Mouse (Mus musculus) hindbrain, embryonic 11.5 days (tissue): Measurements from ENCODE around the gene Ntn1. TPM values are rescaled to one million over a fixed set of nuclear protein-coding genes. Genes with fewer than 3 reads are reported as not detected.

Experiments
- ATAC-seq: fragments of 200-750 bp; cut with Nextera tagmentation; 2 replicates; pipeline ENCODE4 v1.8.0; 2017; ENCODE audit warnings: mild to moderate bottlenecking, moderate TSS enrichment, moderate library complexity; ENCODE audit not compliant: low FRiP score
- DNase-seq: peaks from one replicate; pipeline ENCODE4 v3.0.0-alpha.2; 2015; ENCODE audit warnings: low spot score
- H3K27ac ChIP-seq: fragments of 300-500 bp; sonication (generic); 2 replicates; pipeline ENCODE4 v1.5.1; 2014; ENCODE audit warnings: mild to moderate bottlenecking, low read depth, low read length
- H3K27me3 ChIP-seq: fragments of 300-500 bp; sonication (generic); 2 replicates; pipeline ENCODE4 v1.6.1; 2014; ENCODE audit warnings: mild to moderate bottlenecking, low read length, moderate library complexity, mixed read lengths; ENCODE audit not compliant: control insufficient read depth, insufficient read depth
- H3K36me3 ChIP-seq: fragments of 300-500 bp; sonication (generic); 2 replicates; pipeline ENCODE4 v1.6.1; 2014; ENCODE audit warnings: mild to moderate bottlenecking, low read length, moderate library complexity, mixed read lengths; ENCODE audit not compliant: control insufficient read depth, insufficient read depth
- H3K4me1 ChIP-seq: fragments of 300-500 bp; sonication (generic); replicated peaks from 2 replicates; pipeline ENCODE4 v1.6.1; 2014; ENCODE audit warnings: low read length, mixed read lengths; ENCODE audit not compliant: control insufficient read depth, insufficient read depth
- H3K4me2 ChIP-seq: fragments of 300-500 bp; sonication (generic); replicated peaks from 2 replicates; pipeline ENCODE4 v1.6.1; 2014; ENCODE audit warnings: mild to moderate bottlenecking, low read depth, low read length
- H3K4me3 ChIP-seq: fragments of 300-500 bp; sonication (generic); 2 replicates; pipeline ENCODE4 v1.5.1; 2014; ENCODE audit warnings: low read depth, low read length
- H3K9ac ChIP-seq: fragments of 300-500 bp; sonication (generic); 2 replicates; pipeline ENCODE4 v1.6.1; 2014; ENCODE audit warnings: low read depth, low read length
- H3K9me3 ChIP-seq: fragments of 300-500 bp; sonication (generic); 2 replicates; pipeline ENCODE4 v1.6.1; 2016; ENCODE audit warnings: low read length; ENCODE audit not compliant: control insufficient read depth
- WGBS: fragments of 180-500 bp; shearing (Covaris S2); extraction: QIAGEN DNeasy Blood & Tissue Kit; methylation state at CpG from one replicate; pipeline ENCODE4 v1.1.7; 2014; 5-methylcytosine and 5-hydroxymethylcytosine counted together
- polyA plus RNA-seq: library from polyadenylated mRNA; unstranded; fragments of >200 nt; fragmentation: Nextera tagmentation; extraction: Ambion mirVana; gene quantifications from 2 replicates; pipeline ENCODE4 v1.2.1, GENCODE M21; 2014

Ntn1 gene
- polyA plus RNA-seq, 1 experiment from 2014 or later, result 11.9 TPM

- ATAC-seq (no peak), DNase-seq (no peak)
- Histone ChIP-seq H3K9ac (no peak overlapping the region), H3K9me3 (no peaks in the 10 kb centered on the region), H3K4me1 (peaks cover 11% of the 10 kb centered on the region), H3K36me3 (no peaks in the 10 kb centered on the region), H3K27me3 (no peaks in the 10 kb centered on the region), H3K4me2 (no peak overlapping the region), H3K27ac (no peak overlapping the region), H3K4me3 (no peak overlapping the region)
- 74% methylated on average over 19 of the region's 19 CpGs for WGBS
Measured at GRCm38 (mm10) chr11:68270730-68271467, 129.7 kb downstream of the Ntn1 start.

GRCm38 (mm10) chr11:68264276-68264675, 136.3 kb downstream of the Ntn1 start:
- Histone ChIP-seq H3K4me3 (no peak overlapping the region), H3K9ac (no peak overlapping the region), H3K27ac (no peak overlapping the region), H3K4me2 (no peak overlapping the region), H3K9me3 (no peaks in the 10 kb centered on the region), H3K4me1 (no peaks in the 10 kb centered on the region), H3K36me3 (no peaks in the 10 kb centered on the region), H3K27me3 (no peaks in the 10 kb centered on the region; the same call in none of the 2 replicates)
- DNase-seq, result no peak
- 82% methylated on average over 5 of the region's 5 CpGs for WGBS
- no peak for ATAC-seq

- DNase-seq (no peak), ATAC-seq (no peak)
- no peak overlapping the region for H3K4me3 ChIP-seq
- no peaks in the 10 kb centered on the region for H3K36me3 ChIP-seq
- H3K4me1 ChIP-seq, result no peaks in the 10 kb centered on the region
- no peaks in the 10 kb centered on the region; the same call in none of the 2 replicates for H3K27me3 ChIP-seq
- no peak overlapping the region for H3K27ac ChIP-seq
- no peak overlapping the region for H3K4me2 ChIP-seq
- no peak overlapping the region for H3K9ac ChIP-seq
- H3K9me3 ChIP-seq, result no peaks in the 10 kb centered on the region
- WGBS, result 90% methylated on average over 5 of the region's 5 CpGs
Measured at GRCm38 (mm10) chr11:68263100-68263499, 137.5 kb downstream of the Ntn1 start.

GRCm38 (mm10) chr11:68261162-68261892, 139.3 kb downstream of the Ntn1 start:
- Histone ChIP-seq H3K4me2 (no peak overlapping the region), H3K9ac (no peak overlapping the region)

GRCm38 (mm10) chr11:68260399-68260798, 140.2 kb downstream of the Ntn1 start:
- ATAC-seq (no peak), DNase-seq (no peak)
- no peak overlapping the region for H3K4me3 ChIP-seq
- H3K4me1 ChIP-seq, result no peaks in the 10 kb centered on the region; the same call in 1 of the 2 replicates
- H3K9ac ChIP-seq, result no peak overlapping the region
- no peak overlapping the region for H3K4me2 ChIP-seq
- no peaks in the 10 kb centered on the region for H3K36me3 ChIP-seq
- H3K27ac ChIP-seq, result no peak overlapping the region
- H3K9me3 ChIP-seq, result no peaks in the 10 kb centered on the region
- no peaks in the 10 kb centered on the region; the same call in none of the 2 replicates for H3K27me3 ChIP-seq
- 98% methylated on average over 6 of the region's 6 CpGs for WGBS

More at GRCm38 (mm10) chr11:68261162-68261892, 139.3 kb downstream of the Ntn1 start:
- ATAC-seq (no peak), DNase-seq (no peak)
- WGBS, result 85% methylated on average over 10 of the region's 10 CpGs
- H3K9me3 ChIP-seq, result no peaks in the 10 kb centered on the region
- H3K27me3 ChIP-seq, result no peaks in the 10 kb centered on the region; the same call in none of the 2 replicates
- H3K4me1 ChIP-seq, result no peaks in the 10 kb centered on the region; the same call in 1 of the 2 replicates
- H3K27ac ChIP-seq, result 0 out of 2 replicates have a peak overlapping the region, but pooled peaks have one; percentile 10
- H3K4me3 ChIP-seq, result no peak overlapping the region
- H3K36me3 ChIP-seq, result no peaks in the 10 kb centered on the region

GRCm38 (mm10) chr11:68258498-68258897, 142.1 kb downstream of the Ntn1 start:
- DNase-seq (no peak), ATAC-seq (no peak)
- H3K9me3 ChIP-seq, result no peaks in the 10 kb centered on the region
- H3K9ac ChIP-seq, result no peak overlapping the region
- H3K4me2 ChIP-seq, result no peak overlapping the region
- no peak overlapping the region for H3K4me3 ChIP-seq
- 82% methylated on average over 4 of the region's 4 CpGs for whole genome bisulfite sequencing
- no peaks in the 10 kb centered on the region; the same call in 1 of the 2 replicates for H3K4me1 ChIP-seq
- H3K27me3 ChIP-seq, result no peaks in the 10 kb centered on the region; the same call in 1 of the 2 replicates
- H3K27ac ChIP-seq, result no peak overlapping the region
- no peaks in the 10 kb centered on the region for H3K36me3 ChIP-seq

GRCm38 (mm10) chr11:68253531-68253930, 147.1 kb downstream of the Ntn1 start:
- Histone ChIP-seq H3K9ac (no peak overlapping the region), H3K4me3 (no peak overlapping the region), H3K36me3 (no peaks in the 10 kb centered on the region), H3K4me1 (no peaks in the 10 kb centered on the region; the same call in 1 of the 2 replicates), H3K27ac (no peak overlapping the region), H3K9me3 (no peaks in the 10 kb centered on the region), H3K4me2 (no peak overlapping the region), H3K27me3 (0 out of 2 replicates have a peak, but pooled peaks cover 2% of the 10 kb centered on the region)
- no peak for DNase-seq
- no peak for ATAC-seq
- 89% methylated on average over 7 of the region's 7 CpGs for WGBS

- no peak overlapping the region for H3K9ac ChIP-seq
- H3K4me2 ChIP-seq, result no peak overlapping the region
- H3K27me3 ChIP-seq, result peaks cover 12% of the 10 kb centered on the region
- H3K36me3 ChIP-seq, result no peaks in the 10 kb centered on the region
- ATAC-seq, result no peak
- no peak overlapping the region for H3K4me3 ChIP-seq
- 76% methylated on average over 6 of the region's 6 CpGs for WGBS
- H3K27ac ChIP-seq, result no peak overlapping the region
- 0 out of 2 replicates have a peak, but pooled peaks cover 2% of the 10 kb centered on the region for H3K4me1 ChIP-seq
- no peaks in the 10 kb centered on the region for H3K9me3 ChIP-seq
- DNase-seq, result no peak
Measured at GRCm38 (mm10) chr11:68250106-68250505, 150.5 kb downstream of the Ntn1 start.
